Mouse (Mus musculus) cortical plate, adult 2 months (tissue): ENCODE results near the gene 4932438H23Rik.

ENCODE experiments used
- CTCF ChIP-seq: fragments of 200-500 bp; IDR thresholded peaks from 2 replicates; pipeline ENCODE4 v1.5.1; 2011; ENCODE audit warnings: mild to moderate bottlenecking, control low read depth, low read length; ENCODE audit not compliant: insufficient read depth; ENCODE audit errors: extremely low read depth
- POLR2A ChIP-seq: fragments of 200-500 bp; IDR thresholded peaks from 2 replicates; pipeline ENCODE4 v1.6.1; 2011; ENCODE audit warnings: mild to moderate bottlenecking, low read length, control low read depth; ENCODE audit not compliant: insufficient read depth; ENCODE audit errors: extremely low read depth

GRCm38 (mm10) chr16:91103386-91103785 lies 8.5 kb upstream of the 4932438H23Rik start:
- TF ChIP-seq CTCF: no peak
- no peak for TF ChIP-seq POLR2A
